Mouse (Mus musculus): ENCODE measurements at regions not wholly inside any gene's neighbourhood (a gene's known extent, or its start where the extent isn't known, plus 50 kb on each side); places are given as distances from the start of the nearest gene placed in this dataset.

DNA sequence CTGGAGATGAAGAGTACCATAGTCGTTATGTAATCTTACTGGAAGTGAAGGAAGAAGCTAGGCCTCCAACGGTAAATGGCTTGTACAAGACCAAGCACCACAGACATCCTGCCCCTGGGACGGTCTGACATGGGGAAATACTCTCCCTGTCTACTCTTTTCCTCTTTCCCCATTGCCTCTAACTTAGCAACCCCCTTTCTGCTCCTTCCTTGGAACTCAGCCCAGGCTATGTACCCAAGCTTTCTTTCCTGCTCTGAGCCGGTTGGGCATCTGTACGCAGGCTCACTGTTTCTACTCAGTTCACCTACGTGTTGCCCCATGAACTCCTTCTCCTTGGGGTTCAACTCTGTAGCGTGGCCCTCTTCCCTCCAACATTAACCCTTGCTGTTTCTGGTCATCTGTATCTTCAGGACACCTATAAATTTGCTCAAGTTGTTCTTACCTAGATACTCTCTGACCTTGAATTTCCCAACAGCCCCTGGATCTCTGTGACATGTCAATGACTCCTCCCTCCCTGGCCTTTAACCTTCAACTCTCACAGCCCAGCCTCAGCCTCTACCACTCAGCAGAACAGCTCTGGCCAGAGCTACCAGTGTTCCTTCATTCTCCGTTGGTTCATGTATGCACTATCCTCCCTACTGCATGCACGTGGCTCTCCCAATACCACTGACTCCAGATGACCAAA is 71.0 kb upstream of the Usp24 start:
- H3K36me3 ChIP-seq, result no peaks in the 10 kb centered on the region
- no peak for ATAC-seq (replicated peaks)
- H3K9ac ChIP-seq (replicated peaks), result no peak overlapping the region
- no peak overlapping the region for H3K4me2 ChIP-seq (replicated peaks)
- H3K9me3 ChIP-seq, result no peaks in the 10 kb centered on the region
- no peak overlapping the region for H3K4me3 ChIP-seq
- no peak overlapping the region for H3K27ac ChIP-seq (replicated peaks)
- no peaks in the 10 kb centered on the region for H3K4me1 ChIP-seq
- WGBS, result 87% methylated on average over 9 of the region's 9 CpGs
- H3K27me3 ChIP-seq, result no peaks in the 10 kb centered on the region

GRCm38 (mm10) chr4:106246695-106247094 is 69.3 kb upstream of the Usp24 start:
- H3K9me3 ChIP-seq, result no peaks in the 10 kb centered on the region
- 67% methylated on average over 2 of the region's 2 CpGs for WGBS
- H3K4me1 ChIP-seq, result no peaks in the 10 kb centered on the region
- no peak overlapping the region for H3K27ac ChIP-seq (replicated peaks)
- H3K4me2 ChIP-seq (replicated peaks), result no peak overlapping the region
- no peak overlapping the region for H3K9ac ChIP-seq (replicated peaks)
- no peaks in the 10 kb centered on the region for H3K27me3 ChIP-seq
- no peak for ATAC-seq (replicated peaks)
- no peaks in the 10 kb centered on the region for H3K36me3 ChIP-seq
- H3K4me3 ChIP-seq, result no peak overlapping the region

DNA sequence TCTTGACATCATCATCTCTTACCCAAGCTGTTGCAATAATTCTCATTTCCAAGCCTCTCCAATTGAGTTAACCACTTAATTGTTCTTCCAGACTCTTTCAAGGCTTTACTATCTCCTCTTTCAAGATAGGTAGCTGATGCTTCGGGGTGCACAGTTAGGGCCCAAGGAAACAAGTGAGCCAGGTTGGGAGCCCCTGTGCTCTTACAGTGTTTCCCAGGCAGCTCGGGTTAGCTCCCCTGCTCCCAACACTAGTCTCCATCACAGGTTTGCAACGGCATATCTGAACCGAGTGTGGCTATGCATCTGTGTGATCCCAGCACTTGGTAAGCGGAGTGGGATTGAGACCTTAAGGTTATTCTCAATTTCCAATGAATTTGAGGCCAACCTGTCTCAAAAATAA is 68.6 kb upstream of the Usp24 start:
- Histone ChIP-seq H3K9me3 (no peaks in the 10 kb centered on the region), H3K36me3 (no peaks in the 10 kb centered on the region), H3K4me1 (no peaks in the 10 kb centered on the region), H3K27me3 (no peaks in the 10 kb centered on the region), H3K27ac (replicated peaks) (no peak overlapping the region), H3K4me2 (replicated peaks) (no peak overlapping the region), H3K9ac (replicated peaks) (no peak overlapping the region), H3K4me3 (no peak overlapping the region)
- no peak for ATAC-seq (replicated peaks)
- 94% methylated on average over 5 of the region's 5 CpGs for whole genome bisulfite sequencing

GRCm38 (mm10) chr4:106248272-106248671 is 67.7 kb upstream of the Usp24 start:
- no peaks in the 10 kb centered on the region for H3K4me1 ChIP-seq

GRCm38 (mm10) chr4:106249028-106249782 is 66.8 kb upstream of the Usp24 start:
- H3K27ac ChIP-seq (replicated peaks), result no peak overlapping the region
- H3K9me3 ChIP-seq, result no peaks in the 10 kb centered on the region
- H3K27me3 ChIP-seq, result no peaks in the 10 kb centered on the region
- WGBS, result 89% methylated on average over 7 of the region's 7 CpGs
- H3K9ac ChIP-seq (replicated peaks), result no peak overlapping the region
- H3K4me2 ChIP-seq (replicated peaks), result no peak overlapping the region
- no peak for ATAC-seq (replicated peaks)
- H3K4me3 ChIP-seq, result no peak overlapping the region
- no peaks in the 10 kb centered on the region for H3K36me3 ChIP-seq
- H3K4me1 ChIP-seq, result no peaks in the 10 kb centered on the region

More at GRCm38 (mm10) chr4:106248272-106248671, 67.7 kb upstream of the Usp24 start:
- Histone ChIP-seq H3K4me3 (no peak overlapping the region), H3K4me2 (replicated peaks) (no peak overlapping the region), H3K27ac (replicated peaks) (no peak overlapping the region), H3K9me3 (no peaks in the 10 kb centered on the region), H3K36me3 (no peaks in the 10 kb centered on the region), H3K9ac (replicated peaks) (no peak overlapping the region), H3K27me3 (no peaks in the 10 kb centered on the region)
- 93% methylated on average over 8 of the region's 8 CpGs for WGBS
- ATAC-seq (replicated peaks), result no peak

- no peak for ATAC-seq (replicated peaks)
- Histone ChIP-seq H3K4me3 (no peak overlapping the region), H3K27ac (replicated peaks) (no peak overlapping the region), H3K4me2 (replicated peaks) (no peak overlapping the region), H3K4me1 (no peaks in the 10 kb centered on the region), H3K27me3 (no peaks in the 10 kb centered on the region), H3K9ac (replicated peaks) (no peak overlapping the region), H3K9me3 (no peaks in the 10 kb centered on the region), H3K36me3 (no peaks in the 10 kb centered on the region)
- WGBS, result 83% methylated on average over 2 of the region's 2 CpGs
These were observed 66.0 kb upstream of the Usp24 start for GRCm38 (mm10) chr4:106250048-106250447.

DNA sequence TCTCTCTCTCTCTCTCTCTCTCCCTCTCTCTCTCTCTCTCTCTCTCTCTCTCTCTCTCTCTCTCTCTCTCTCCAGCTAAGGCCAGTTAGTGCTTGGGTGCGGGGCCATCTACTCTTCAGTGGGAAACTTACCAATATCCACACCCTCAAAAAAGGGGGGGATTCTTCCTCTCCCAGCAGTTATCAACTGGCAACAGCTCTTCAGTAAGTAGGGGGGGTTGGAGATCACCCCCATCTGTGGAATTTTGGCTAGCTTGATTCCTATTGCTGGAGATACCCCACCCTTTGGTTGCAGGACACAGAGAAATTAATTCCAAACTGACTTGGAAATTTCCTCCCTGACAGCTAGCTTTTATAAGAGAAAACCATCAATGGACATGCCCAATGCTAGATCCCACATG is 64.6 kb upstream of the Usp24 start:
- ATAC-seq (replicated peaks), result no peak
- Histone ChIP-seq H3K27me3 (no peaks in the 10 kb centered on the region), H3K4me2 (replicated peaks) (no peak overlapping the region), H3K4me1 (peaks cover 10% of the 10 kb centered on the region), H3K36me3 (no peaks in the 10 kb centered on the region), H3K9me3 (no peaks in the 10 kb centered on the region), H3K27ac (replicated peaks) (no peak overlapping the region), H3K4me3 (no peak overlapping the region), H3K9ac (replicated peaks) (no peak overlapping the region)
- WGBS, result 92% methylated on average over 1 of the region's 1 CpGs

- H3K4me2 ChIP-seq (replicated peaks), result no peak overlapping the region
- WGBS, result 93% methylated on average over 6 of the region's 6 CpGs
- no peaks in the 10 kb centered on the region for H3K27me3 ChIP-seq
- H3K36me3 ChIP-seq, result no peaks in the 10 kb centered on the region
- no peak for ATAC-seq (replicated peaks)
- no peak overlapping the region for H3K27ac ChIP-seq (replicated peaks)
- peaks cover 15% of the 10 kb centered on the region for H3K4me1 ChIP-seq
- H3K9ac ChIP-seq (replicated peaks), result no peak overlapping the region
- no peaks in the 10 kb centered on the region for H3K9me3 ChIP-seq
- H3K4me3 ChIP-seq, result no peak overlapping the region
These were observed 63.1 kb upstream of the Usp24 start for GRCm38 (mm10) chr4:106252946-106253345.

- Histone ChIP-seq H3K27me3 (no peaks in the 10 kb centered on the region), H3K36me3 (no peaks in the 10 kb centered on the region), H3K4me1 (peaks cover 15% of the 10 kb centered on the region), H3K4me3 (no peak overlapping the region), H3K9ac (replicated peaks) (no peak overlapping the region), H3K27ac (replicated peaks) (no peak overlapping the region), H3K4me2 (replicated peaks) (no peak overlapping the region), H3K9me3 (no peaks in the 10 kb centered on the region)
- 89% methylated on average over 3 of the region's 3 CpGs for WGBS
- ATAC-seq (replicated peaks), result no peak
These were observed 61.1 kb upstream of the Usp24 start for GRCm38 (mm10) chr4:106254761-106255475.

DNA sequence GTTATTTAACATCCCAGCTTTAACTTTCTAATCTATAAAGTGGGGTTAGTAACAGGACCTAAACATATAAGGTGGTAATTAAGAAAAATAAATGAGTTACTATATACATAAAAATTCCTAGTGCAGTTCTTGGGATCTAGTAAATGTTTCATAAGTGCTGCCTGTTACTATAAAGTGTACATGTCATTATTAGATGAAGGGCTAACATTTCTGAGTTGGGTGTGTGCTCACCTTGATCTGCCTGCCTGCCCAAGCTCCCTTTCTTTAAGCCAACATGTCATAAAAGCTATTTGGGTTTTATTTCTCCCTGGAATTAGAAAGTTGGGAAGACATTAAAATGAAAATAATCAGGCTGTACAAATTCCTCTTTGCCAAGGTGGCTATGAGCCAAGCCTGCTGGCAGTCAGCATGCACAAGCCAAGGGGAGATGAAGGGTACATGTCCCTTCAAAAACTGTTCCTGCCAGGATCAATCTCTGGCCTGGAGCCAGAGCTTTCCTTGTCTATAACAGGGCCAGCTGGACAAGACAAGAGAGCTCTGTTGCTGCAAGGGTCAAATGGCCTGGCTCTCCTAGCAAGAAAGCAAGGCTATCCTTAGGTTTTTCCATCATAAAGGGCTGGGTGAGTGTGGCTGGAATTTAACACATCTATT is 59.9 kb upstream of the Usp24 start:
- H3K36me3 ChIP-seq, result no peaks in the 10 kb centered on the region
- H3K9me3 ChIP-seq, result no peaks in the 10 kb centered on the region
- H3K9ac ChIP-seq (replicated peaks), result no peak overlapping the region
- H3K27ac ChIP-seq (replicated peaks), result peak overlapping the region; percentile 59
- H3K4me1 ChIP-seq, result peaks cover 15% of the 10 kb centered on the region
- no peak overlapping the region for H3K4me2 ChIP-seq (replicated peaks)
- no peak overlapping the region for H3K4me3 ChIP-seq
- peak; percentile 61; the same call in 1 of the 2 replicates for ATAC-seq (replicated peaks)
- H3K27me3 ChIP-seq, result no peaks in the 10 kb centered on the region

- 87% methylated on average over 3 of the region's 3 CpGs for WGBS
- H3K4me1 ChIP-seq, result peaks cover 22% of the 10 kb centered on the region
- no peak overlapping the region for H3K4me3 ChIP-seq
- no peaks in the 10 kb centered on the region for H3K36me3 ChIP-seq
- H3K27me3 ChIP-seq, result no peaks in the 10 kb centered on the region
- H3K4me2 ChIP-seq (replicated peaks), result no peak overlapping the region
- H3K9ac ChIP-seq (replicated peaks), result no peak overlapping the region
- ATAC-seq (replicated peaks), result no peak
- no peaks in the 10 kb centered on the region for H3K9me3 ChIP-seq
- H3K27ac ChIP-seq (replicated peaks), result 0 out of 2 replicates have a peak overlapping the region, but pooled peaks have one; percentile 80
These were observed 54.6 kb upstream of the Usp24 start for GRCm38 (mm10) chr4:106261404-106261803.

Data from forebrain, embryonic 15.5 days (tissue).